Mouse (Mus musculus) testis, adult 2 months (tissue): ENCODE results near the gene Tmem164. TPM values are rescaled to one million over a fixed set of nuclear protein-coding genes. Genes with fewer than 3 reads are reported as not detected.

Source experiments
- H3K27ac ChIP-seq: fragments of 200-500 bp; 2 replicates; pipeline ENCODE4 v1.5.1; 2012; ENCODE audit warnings: low read depth, low read length; ENCODE audit not compliant: control insufficient read depth, insufficient read depth
- H3K27me3 ChIP-seq: fragments of 200-500 bp; 2 replicates; pipeline ENCODE4 v1.6.1; 2012; ENCODE audit warnings: mild to moderate bottlenecking, low read length, moderate library complexity; ENCODE audit not compliant: control insufficient read depth, insufficient read depth
- H3K36me3 ChIP-seq: fragments of 200-500 bp; 2 replicates; pipeline ENCODE4 v1.6.1; 2012; ENCODE audit warnings: mild to moderate bottlenecking, low read length; ENCODE audit not compliant: control insufficient read depth, insufficient read depth
- H3K4me1 ChIP-seq: fragments of 200-500 bp; 2 replicates; pipeline ENCODE4 v1.6.1; 2012; ENCODE audit warnings: low read length; ENCODE audit not compliant: control insufficient read depth, insufficient read depth
- H3K4me3 ChIP-seq: fragments of 200-500 bp; 2 replicates; pipeline ENCODE4 v1.5.1; 2012; ENCODE audit warnings: low read depth, mild to moderate bottlenecking, low read length, moderate library complexity, mixed read lengths; ENCODE audit not compliant: control insufficient read depth
- CTCF ChIP-seq: fragments of 200-500 bp; IDR thresholded peaks from 2 replicates; pipeline ENCODE4 v1.5.1; 2012; ENCODE audit warnings: low read depth, mild to moderate bottlenecking, inconsistent platforms, low read length, moderate library complexity; ENCODE audit not compliant: control insufficient read depth, insufficient read depth, insufficient replicate concordance
- POLR2A ChIP-seq: fragments of 200-500 bp; IDR thresholded peaks from 2 replicates; pipeline ENCODE4 v1.6.1; 2012; ENCODE audit warnings: low read depth, mild to moderate bottlenecking, inconsistent platforms, low read length, moderate library complexity; ENCODE audit not compliant: control insufficient read depth
- polyA plus RNA-seq: library from polyadenylated mRNA; depleted of rRNA; stranded (reverse); fragments of >200 nt; gene quantifications from 2 replicates; pipeline ENCODE4 v1.2.3, GENCODE M21; 2012

The Tmem164 gene
- polyA plus RNA-seq, 1 experiment, result 5.5 TPM

- Histone ChIP-seq H3K4me1 (no peaks in the 10 kb centered on the region), H3K36me3 (no peaks in the 10 kb centered on the region)
- TF ChIP-seq POLR2A, result no peak
- TF ChIP-seq CTCF, result no peak
These were observed 46.6 kb downstream of the Tmem164 start for GRCm38 (mm10) chrX:142727847-142728246.

GRCm38 (mm10) chrX:142729040-142729439 lies 47.8 kb downstream of the Tmem164 start:
- Histone ChIP-seq H3K27ac (no peak overlapping the region), H3K4me3 (no peak overlapping the region), H3K36me3 (no peaks in the 10 kb centered on the region), H3K4me1 (no peaks in the 10 kb centered on the region), H3K27me3 (no peaks in the 10 kb centered on the region)
- TF ChIP-seq POLR2A (no peak), CTCF (no peak)

More at GRCm38 (mm10) chrX:142727847-142728246, 46.6 kb downstream of the Tmem164 start:
- H3K4me3 ChIP-seq, result no peak overlapping the region
- H3K27me3 ChIP-seq, result no peaks in the 10 kb centered on the region
- no peak overlapping the region for H3K27ac ChIP-seq

DNA sequence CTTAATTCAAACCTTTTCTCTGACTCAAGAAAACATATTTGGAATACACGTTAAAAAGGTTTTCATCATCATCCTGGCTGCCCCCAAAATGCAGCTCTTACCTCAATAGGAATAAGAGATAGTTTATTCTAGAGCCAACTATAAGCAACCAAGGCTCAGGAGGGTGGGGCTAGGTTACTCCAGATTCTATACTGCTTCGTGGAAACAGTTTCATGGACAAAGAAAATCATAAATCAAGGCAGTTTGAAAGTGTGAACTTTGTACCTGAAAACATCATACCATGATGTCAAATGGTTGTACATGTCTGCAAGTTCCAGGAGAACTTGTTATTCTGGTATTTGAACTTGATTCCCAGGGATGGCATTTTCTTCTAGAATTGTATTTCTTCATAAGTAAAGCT lies 48.3 kb downstream of the Tmem164 start:
- no peak overlapping the region for H3K27ac ChIP-seq
- H3K4me3 ChIP-seq, result no peak overlapping the region
- H3K36me3 ChIP-seq, result no peaks in the 10 kb centered on the region
- no peaks in the 10 kb centered on the region for H3K4me1 ChIP-seq
- TF ChIP-seq POLR2A, result no peak
- no peak for TF ChIP-seq CTCF
- H3K27me3 ChIP-seq, result no peaks in the 10 kb centered on the region

DNA sequence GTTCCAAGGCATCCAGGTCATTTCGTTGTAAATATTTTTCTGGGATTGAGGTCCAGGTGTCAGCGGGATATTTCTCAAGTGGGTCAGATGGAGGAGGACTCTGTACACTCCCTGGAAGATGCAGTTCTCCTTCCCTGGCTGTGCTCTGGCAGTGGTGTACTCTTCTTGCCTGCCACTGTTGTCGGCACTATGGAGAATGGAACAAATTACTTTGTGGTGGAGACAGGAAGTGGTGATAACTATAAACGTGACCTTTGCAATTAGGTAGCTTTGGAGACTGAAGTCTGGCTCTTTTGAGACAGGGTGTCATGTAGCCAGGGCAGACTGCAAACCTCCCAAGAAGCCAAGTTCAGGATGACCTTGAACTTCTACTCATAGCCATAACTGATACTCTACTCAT lies 55.9 kb downstream of the Tmem164 start:
- no peaks in the 10 kb centered on the region for H3K36me3 ChIP-seq
- TF ChIP-seq CTCF, result no peak
- no peak overlapping the region for H3K4me3 ChIP-seq
- H3K4me1 ChIP-seq, result no peaks in the 10 kb centered on the region
- no peaks in the 10 kb centered on the region for H3K27me3 ChIP-seq
- H3K27ac ChIP-seq, result no peak overlapping the region

DNA sequence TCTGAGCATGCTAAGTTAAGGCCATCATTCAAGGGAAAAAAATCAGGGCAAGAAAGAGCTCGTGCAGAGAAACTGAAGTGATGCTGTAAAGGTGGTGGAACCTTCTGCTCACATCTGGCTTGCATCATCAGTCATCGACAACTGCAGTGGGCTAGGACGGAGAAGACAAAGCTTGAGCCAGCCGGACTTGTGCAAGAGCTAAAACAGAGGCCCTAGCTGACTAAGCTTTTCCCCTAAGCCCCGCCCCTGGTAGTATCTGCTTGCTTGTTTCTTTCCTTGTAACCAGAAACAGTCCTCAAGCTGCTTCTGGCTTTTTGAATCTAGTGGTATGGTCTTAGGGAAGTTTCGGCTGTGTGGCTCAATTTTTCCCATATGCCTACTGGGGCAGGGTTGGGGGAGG lies 56.5 kb downstream of the Tmem164 start:
- H3K36me3 ChIP-seq, result no peaks in the 10 kb centered on the region
- no peaks in the 10 kb centered on the region for H3K27me3 ChIP-seq
- TF ChIP-seq CTCF (no peak), POLR2A (no peak)
- H3K4me1 ChIP-seq, result no peaks in the 10 kb centered on the region
- no peak overlapping the region for H3K27ac ChIP-seq
- no peak overlapping the region for H3K4me3 ChIP-seq

DNA sequence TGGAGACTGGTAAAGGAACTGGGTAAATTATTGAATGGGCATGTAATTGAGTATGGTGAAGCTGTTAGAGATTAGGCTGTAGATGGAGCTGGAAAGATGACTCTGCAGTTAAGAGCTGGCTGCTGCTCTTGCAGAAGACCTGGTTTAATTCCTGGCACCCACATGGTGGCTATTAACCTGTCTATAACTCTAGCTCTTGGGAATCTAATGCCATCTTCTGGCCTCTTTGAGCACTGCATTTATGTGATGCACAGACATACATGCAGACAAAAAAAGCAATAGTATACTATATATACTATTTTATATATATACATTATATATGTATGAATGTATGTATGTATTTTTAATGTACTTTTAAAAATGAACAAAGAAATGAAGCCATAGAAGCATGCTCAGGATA lies 66.2 kb downstream of the Tmem164 start:
- Histone ChIP-seq H3K27me3 (no peaks in the 10 kb centered on the region), H3K36me3 (no peaks in the 10 kb centered on the region), H3K4me3 (no peak overlapping the region), H3K27ac (no peak overlapping the region), H3K4me1 (no peaks in the 10 kb centered on the region)
- TF ChIP-seq POLR2A, result no peak

DNA sequence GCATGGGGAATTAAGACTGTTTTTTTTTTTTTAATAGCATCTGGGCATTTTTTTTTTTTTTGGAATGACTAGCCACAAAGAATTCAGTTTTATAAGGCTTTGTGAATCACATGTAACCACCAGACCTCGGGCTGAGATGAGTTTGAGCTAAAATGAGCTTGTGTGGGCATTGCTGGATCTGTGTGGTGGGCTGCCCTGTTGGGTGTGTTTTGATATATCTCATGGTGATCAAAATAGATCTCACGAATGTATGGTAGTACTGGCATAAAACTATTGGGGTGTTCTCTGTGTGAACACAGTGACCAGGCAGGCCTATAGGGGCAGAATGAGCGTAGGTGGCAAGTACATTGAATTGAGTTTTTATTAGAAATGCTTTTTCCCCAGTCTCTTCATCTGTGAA lies 67.4 kb downstream of the Tmem164 start:
- TF ChIP-seq CTCF (no peak), POLR2A (no peak)
- Histone ChIP-seq H3K36me3 (no peaks in the 10 kb centered on the region), H3K27me3 (no peaks in the 10 kb centered on the region), H3K4me3 (no peak overlapping the region), H3K27ac (no peak overlapping the region), H3K4me1 (no peaks in the 10 kb centered on the region)

- no peak for TF ChIP-seq CTCF
- TF ChIP-seq POLR2A, result no peak
- H3K36me3 ChIP-seq, result no peaks in the 10 kb centered on the region
- no peaks in the 10 kb centered on the region for H3K4me1 ChIP-seq
- H3K27me3 ChIP-seq, result no peaks in the 10 kb centered on the region
- H3K4me3 ChIP-seq, result no peak overlapping the region
- no peak overlapping the region for H3K27ac ChIP-seq
These were observed 69.6 kb downstream of the Tmem164 start for GRCm38 (mm10) chrX:142750775-142751174.
